In genomic region chr1:34061078-34061477, GRCm38 (mm10) we compare ENCODE assay signal across 8 mouse cellular contexts.
DNase-seq lines count a peak whose midpoint lies in the region; ATAC-seq and TF ChIP-seq lines count a peak whose summit lies in the region.

No protein-coding gene starts in this region.

- no peak overlapping the region for H3K9ac ChIP-seq in midbrain, embryonic 14.5 days (replicated peaks; ENCODE audit: low read length)

- no peaks in the 10 kb centered on the region for H3K9me3 ChIP-seq in midbrain, embryonic 14.5 days (ENCODE audit: control insufficient read depth, low read length)

- no peak for TF ChIP-seq POLR2A in spleen, adult 2 months (IDR thresholded peaks at IDR 0.05; ENCODE audit: low read depth, low read length)
- TF ChIP-seq POLR2A in cortical plate, adult 2 months (IDR thresholded peaks at IDR 0.05; ENCODE audit: extremely low read depth, insufficient read depth, low read length) = no peak

- H3K36me3 ChIP-seq in spleen, adult 2 months (ENCODE audit: control insufficient read depth, insufficient read depth, low read length) = no peaks in the 10 kb centered on the region
- no peaks in the 10 kb centered on the region for H3K36me3 ChIP-seq in midbrain, embryonic 14.5 days (ENCODE audit: control insufficient read depth, insufficient read depth, low read length)

- no peak overlapping the region for H3K27ac ChIP-seq in spleen, adult 2 months (ENCODE audit: insufficient read depth, low read length)
- no peak overlapping the region for H3K27ac ChIP-seq in cortical plate, adult 2 months (ENCODE audit: insufficient read depth, low read length)
- H3K27ac ChIP-seq in midbrain, embryonic 14.5 days (replicated peaks; ENCODE audit: low read depth, low read length) = no peak overlapping the region

- peak; percentile 86 for ATAC-seq in granulocyte monocyte progenitor cell, adult 5-6 weeks (replicated peaks; ENCODE audit: poor library complexity, severe bottlenecking)
- peak; percentile 63; the same call in 1 of the 2 replicates for ATAC-seq in midbrain, embryonic 14.5 days (ENCODE audit: low FRiP score, low TSS enrichment)

- H3K4me3 ChIP-seq in spleen, adult 2 months (ENCODE audit: extremely low read depth, insufficient read depth, insufficient read length) = no peak overlapping the region
- H3K4me3 ChIP-seq in cortical plate, adult 2 months (ENCODE audit: insufficient read depth, low read length) = no peak overlapping the region
- H3K4me3 ChIP-seq in midbrain, embryonic 14.5 days (replicated peaks; ENCODE audit: low read depth, low read length) = no peak overlapping the region

- WGBS in spleen, adult 2 months = 42% methylated on average over 4 of the region's 4 CpGs
- 15% methylated on average over 4 of the region's 4 CpGs for WGBS in midbrain, embryonic 14.5 days

- intact Hi-C loops in left cerebral cortex, postnatal 4 days (cut with DNase I) = no loop called here

- peak; percentile 14; the same call in 1 of the 2 replicates for TF ChIP-seq CTCF in spleen, adult 2 months (IDR thresholded peaks at IDR 0.05; ENCODE audit: extremely low read depth, insufficient read depth, insufficient read length, insufficient replicate concordance)
- TF ChIP-seq CTCF in cortical plate, adult 2 months (IDR thresholded peaks at IDR 0.05; ENCODE audit: extremely low read depth, insufficient read depth, low read length) = peak; percentile 73

- peak in 1 of 2 experiments; percentile 59 for DNase-seq in spleen, adult 2 months (ENCODE audit: low read depth in 1 of 2, low spot score in 2 of 2)
- no peak for DNase-seq in spleen, adult 12 weeks (ENCODE audit: low spot score)
- peak; percentile 81 for DNase-seq in kidney, adult 11 months
- DNase-seq in left cerebral cortex, postnatal 4 days = peak; percentile 57
- peak; percentile 78 for DNase-seq in midbrain, embryonic 14.5 days
- DNase-seq in spleen, postnatal 36 days (ENCODE audit: low spot score in 2 of 2) = peak; percentile 53 to 58

- H3K27me3 ChIP-seq in spleen, adult 2 months (ENCODE audit: control insufficient read depth, insufficient read depth, low read length) = no peaks in the 10 kb centered on the region
- no peaks in the 10 kb centered on the region for H3K27me3 ChIP-seq in midbrain, embryonic 14.5 days (ENCODE audit: control insufficient read depth, insufficient read depth, low read length)

- H3K4me2 ChIP-seq in midbrain, embryonic 14.5 days (ENCODE audit: low read length) = peak overlapping the region; percentile 21; the same call in 1 of the 2 replicates

- no peaks in the 10 kb centered on the region for H3K4me1 ChIP-seq in spleen, adult 2 months (ENCODE audit: control insufficient read depth, insufficient read depth, insufficient read length)
- peaks cover 8% of the 10 kb centered on the region for H3K4me1 ChIP-seq in cortical plate, adult 2 months (ENCODE audit: control insufficient read depth, insufficient read depth, low read length)
- peaks cover 16% of the 10 kb centered on the region for H3K4me1 ChIP-seq in midbrain, embryonic 14.5 days (ENCODE audit: control insufficient read depth, insufficient read depth, low read length)
